Comparison of ENCODE assay signal across 10 mouse cellular contexts in genomic region chr16:18154521-18155171, GRCm38 (mm10). TPM values are rescaled to one million over a fixed set of nuclear protein-coding genes. Genes with fewer than 3 reads are reported as not detected.
DNase-seq lines count a peak whose midpoint lies in the region; ATAC-seq lines count a peak whose summit lies in the region.
"Had no signal": no experiment of that assay in that cellular context is flagged by ENCODE, and none has a peak within 500 bp of the region (broad histone marks: within the 10 kb centered on the region; RNA-seq: fewer than 3 reads in every experiment).

No protein-coding gene starts in this region.

- peaks cover 14% of the 10 kb centered on the region for H3K36me3 ChIP-seq in midbrain, embryonic 16.5 days (ENCODE audit: control insufficient read depth, insufficient read depth, low read length)

- no peak overlapping the region for H3K4me2 ChIP-seq in midbrain, embryonic 16.5 days (ENCODE audit: low read length)
- H3K4me2 ChIP-seq: neural tube, embryonic 12.5 days had no signal

- no peak overlapping the region for H3K9ac ChIP-seq in midbrain, embryonic 16.5 days (ENCODE audit: low read depth, low read length)
- H3K9ac ChIP-seq: neural tube, embryonic 12.5 days had no signal

- WGBS in midbrain, embryonic 16.5 days = 31% methylated on average over 13 of the region's 14 CpGs

- H3K4me3 ChIP-seq in midbrain, embryonic 16.5 days (ENCODE audit: low read depth, low read length) = no peak overlapping the region
- H3K4me3 ChIP-seq: neural tube, embryonic 12.5 days had no signal

- peaks cover 27% of the 10 kb centered on the region for H3K4me1 ChIP-seq in midbrain, embryonic 16.5 days (ENCODE audit: control insufficient read depth, insufficient read depth, low read length)

- peak; percentile 43 for DNase-seq in kidney, postnatal 10 days
- DNase-seq in kidney, adult 8-10 months = no peak
- peak; percentile 91 to 94 for DNase-seq in frontal cortex, postnatal 36 days (ENCODE audit: low spot score in 2 of 2)
- peak; percentile 92 for DNase-seq in layer of hippocampus, adult 8-10 months (ENCODE audit: low spot score in 2 of 2)
- no peak for DNase-seq in urinary bladder, postnatal 25 days (ENCODE audit: low spot score)
- no peak for DNase-seq in embryo, embryonic 11 days

- peak; percentile 57 for ATAC-seq in cerebellum, adult (ENCODE audit: insufficient number of reproducible peaks, low FRiP score, low TSS enrichment)
- peak; percentile 13; the same call in 1 of the 2 replicates for ATAC-seq in midbrain, embryonic 16.5 days

- no peaks in the 10 kb centered on the region for H3K9me3 ChIP-seq in midbrain, embryonic 16.5 days (replicated peaks; ENCODE audit: control insufficient read depth, low read length, poor library complexity, severe bottlenecking)
- H3K9me3 ChIP-seq: neural tube, embryonic 12.5 days had no signal

- peak overlapping the region; percentile 55; the same call in 1 of the 2 replicates for H3K27ac ChIP-seq in midbrain, embryonic 16.5 days (ENCODE audit: low read length)
- H3K27ac ChIP-seq: neural tube, embryonic 12.5 days had no signal

- H3K27me3 ChIP-seq in midbrain, embryonic 16.5 days (ENCODE audit: control insufficient read depth, insufficient read depth, low read depth, low read length) = no peaks in the 10 kb centered on the region
- H3K27me3 ChIP-seq: neural tube, embryonic 12.5 days had no signal

RNA-seq across cellular contexts. Expression of gene Rtn4r, which starts 27.2 kb away (rescaled TPM):
- 10 to 100 TPM; 96.1 to 98.8 (median 97.6) TPM for total RNA-seq in layer of hippocampus, adult 8-10 months (2022)
- 26.6 and 29.7 TPM in 2 replicates for polyA plus RNA-seq in midbrain, embryonic 16.5 days (2015; fragmentation: Nextera tagmentation; extraction: Ambion mirVana)
- total RNA-seq: MEL had no signal

Comparison
In these comparisons a context has a peak if more than half of its experiments do, and no peak if none do; other contexts are left out.
1. DNase-seq: peak in kidney, postnatal 10 days (single experiment), frontal cortex, postnatal 36 days (2 of 2) and layer of hippocampus, adult 8-10 months (2 of 2); none in kidney, adult 8-10 months (0 of 2), urinary bladder, postnatal 25 days (single experiment) and embryo, embryonic 11 days (single experiment).